ENCODE assay signal across 23 mouse cellular contexts in the genomic region with DNA sequence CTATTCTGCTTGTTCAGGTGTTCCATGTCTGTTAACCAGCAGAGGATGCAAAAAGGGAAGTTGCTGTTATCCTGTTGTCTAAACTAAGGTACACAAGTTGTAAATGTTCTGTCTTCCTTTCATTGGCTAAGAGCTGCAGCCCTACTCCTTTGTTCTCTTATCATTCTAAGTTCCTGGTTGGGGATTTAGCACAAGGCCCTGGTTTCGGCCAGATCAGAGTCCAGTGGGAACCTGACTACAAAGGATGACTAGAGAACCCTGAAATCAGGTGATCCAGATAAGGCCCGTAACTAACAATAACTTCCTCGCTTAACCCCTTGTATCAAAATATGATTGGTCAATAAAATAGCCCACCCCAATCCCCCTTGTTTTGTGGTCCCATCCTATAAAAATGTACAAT.
"Had no signal": no experiment of that assay in that cellular context is flagged by ENCODE, and none has a peak within 500 bp of the region (broad histone marks: within the 10 kb centered on the region; RNA-seq: fewer than 3 reads in every experiment).

No protein-coding gene starts in this region.

- H3K9me3 ChIP-seq: kidney, embryonic 15.5 days; limb, embryonic 12.5 days; limb, embryonic 15.5 days; midbrain, embryonic 10.5 days; midbrain, embryonic 13.5 days; neural tube, embryonic 13.5 days had no signal

- H3K4me1 ChIP-seq: kidney, embryonic 15.5 days; limb, embryonic 12.5 days; limb, embryonic 15.5 days; megakaryocyte, embryonic 14.5 days; midbrain, embryonic 10.5 days; midbrain, embryonic 13.5 days; neural tube, embryonic 13.5 days had no signal

- H3K36me3 ChIP-seq: kidney, embryonic 15.5 days; limb, embryonic 12.5 days; limb, embryonic 15.5 days; midbrain, embryonic 10.5 days; midbrain, embryonic 13.5 days; neural tube, embryonic 13.5 days had no signal

- DNase-seq: kidney, adult 8-10 months; kidney, postnatal 10 days; kidney, postnatal 36 days; left cerebral cortex, postnatal 4 days; liver, postnatal 0 days; lung, embryonic 14.5 days; lung, postnatal 10 days; lung, postnatal 36 days; retina, postnatal 1 day; right cerebral cortex, postnatal 25 days; thymus, postnatal 25 days had no signal

- H3K27me3 ChIP-seq: kidney, embryonic 15.5 days; limb, embryonic 12.5 days; limb, embryonic 15.5 days; megakaryocyte, embryonic 14.5 days; midbrain, embryonic 13.5 days; neural tube, embryonic 13.5 days had no signal

- H3K4me2 ChIP-seq: kidney, embryonic 15.5 days; limb, embryonic 12.5 days; limb, embryonic 15.5 days; liver, embryonic 11.5 days; lung, embryonic 14.5 days; midbrain, embryonic 13.5 days; neural tube, embryonic 13.5 days had no signal

- ATAC-seq: inflammation-experienced regulatory T-cells, adult 6 months; liver, postnatal 0 days; midbrain, embryonic 13.5 days; midbrain, embryonic 16.5 days had no signal

- H3K4me3 ChIP-seq: kidney, embryonic 15.5 days; limb, embryonic 12.5 days; limb, embryonic 15.5 days; megakaryocyte, embryonic 14.5 days; midbrain, embryonic 10.5 days; midbrain, embryonic 13.5 days; myocyte; neural tube, embryonic 13.5 days had no signal

- H3K9ac ChIP-seq: kidney, embryonic 15.5 days; limb, embryonic 12.5 days; limb, embryonic 15.5 days; liver, embryonic 14.5 days; liver, postnatal 0 days; lung, embryonic 14.5 days; midbrain, embryonic 13.5 days; neural tube, embryonic 13.5 days had no signal

- H3K27ac ChIP-seq: limb, embryonic 12.5 days; limb, embryonic 15.5 days; liver, embryonic 14.5 days; midbrain, embryonic 10.5 days; midbrain, embryonic 13.5 days; neural tube, embryonic 13.5 days had no signal
